Mouse (Mus musculus) heart, adult 2 months (tissue): Measurements from ENCODE around the gene Zfp993. TPM values are rescaled to one million over a fixed set of nuclear protein-coding genes. Genes with fewer than 3 reads are reported as not detected.
"Not testable (repeated sequence)": the region's sequence is repeated elsewhere in the genome, so short reads cannot be mapped to it uniquely, and the experiment has no call there.

Experiments
- DNase-seq, 2 experiments: peaks; one replicate each; pipeline ENCODE4 v3.0.0; 2021
- H3K27ac ChIP-seq: fragments of 200-600 bp; 2 replicates; pipeline ENCODE4 v1.8.1; 2022
- H3K27me3 ChIP-seq: fragments of 200-500 bp; 2 replicates; pipeline ENCODE4 v1.6.1; 2012; ENCODE audit warnings: mild to moderate bottlenecking, low read length, inconsistent platforms, mixed read lengths; ENCODE audit not compliant: control insufficient read depth, insufficient read depth
- H3K36me3 ChIP-seq: fragments of 200-500 bp; 2 replicates; pipeline ENCODE4 v1.6.1; 2012; ENCODE audit warnings: low read length, inconsistent platforms; ENCODE audit not compliant: control insufficient read depth, insufficient read depth
- H3K4me1 ChIP-seq: fragments of 200-500 bp; 2 replicates; pipeline ENCODE4 v1.6.1; 2011; ENCODE audit warnings: low read length; ENCODE audit not compliant: control insufficient read depth, insufficient read depth
- H3K4me3 ChIP-seq: fragments of 200-600 bp; 2 replicates; pipeline ENCODE4 v1.8.1; 2022
- H3K79me2 ChIP-seq: fragments of 200-500 bp; replicated peaks from 2 replicates; pipeline ENCODE4 v1.6.1; 2012; ENCODE audit warnings: mild to moderate bottlenecking, inconsistent platforms, low read length, moderate library complexity, mixed read lengths; ENCODE audit not compliant: control insufficient read depth, insufficient read depth
- H3K9ac ChIP-seq: fragments of 200-500 bp; 2 replicates; pipeline ENCODE4 v1.6.1; 2012; ENCODE audit warnings: low read depth, mild to moderate bottlenecking, control low read depth, inconsistent platforms, low read length, mixed read lengths
- WGBS: fragments of 180-500 bp; shearing (Covaris S2); methylation state at CpG from one replicate; pipeline ENCODE4 v1.1.7; 2018; 5-methylcytosine and 5-hydroxymethylcytosine counted together
- intact Hi-C: fragments of 180-260 bp; cut with DNase I; formaldehyde crosslinking; loops from one replicate; pipeline ENCODE4 v1.15.1; 2025
- long read RNA-seq: library from polyadenylated mRNA; stranded (forward); transcript quantifications from one replicate; pipeline ENCODE4 v2.0.0, GENCODE M21; 2021
- polyA plus RNA-seq: library from polyadenylated mRNA; depleted of rRNA; stranded (reverse); fragments of >200 nt; gene quantifications from 2 replicates; pipeline ENCODE4 v1.2.3, GENCODE M21; 2012; rRNA removed
- total RNA-seq, 2 experiments: library from RNA; stranded (reverse); gene quantifications; 2 replicates each; pipeline ENCODE4 v1.2.3; 2021

Zfp993 gene
- 1 to 10 TPM; 5.5 to 7.0 TPM for total RNA-seq
- 1.2 and 5.3 TPM in 2 replicates for polyA plus RNA-seq
- long read RNA-seq, partial matches to known transcripts = 0 of 1 reads
- long read RNA-seq, other reads (novel, unspliced or antisense) = 1 of 1 reads

GRCm38 (mm10) chr4:146610774-146611400 is at the start of gene Zfp993:
Gene Zfp993 (plus strand): TSS chr4:146610961.
- intact Hi-C loops, DNase-seq, H3K27me3 ChIP-seq, H3K4me1 ChIP-seq, H3K9ac ChIP-seq, H3K79me2 ChIP-seq, H3K27ac ChIP-seq, H3K36me3 ChIP-seq, H3K4me3 ChIP-seq: not testable (repeated sequence)
- WGBS = no CpG with 5 or more reads among the region's 14 CpGs

DNA sequence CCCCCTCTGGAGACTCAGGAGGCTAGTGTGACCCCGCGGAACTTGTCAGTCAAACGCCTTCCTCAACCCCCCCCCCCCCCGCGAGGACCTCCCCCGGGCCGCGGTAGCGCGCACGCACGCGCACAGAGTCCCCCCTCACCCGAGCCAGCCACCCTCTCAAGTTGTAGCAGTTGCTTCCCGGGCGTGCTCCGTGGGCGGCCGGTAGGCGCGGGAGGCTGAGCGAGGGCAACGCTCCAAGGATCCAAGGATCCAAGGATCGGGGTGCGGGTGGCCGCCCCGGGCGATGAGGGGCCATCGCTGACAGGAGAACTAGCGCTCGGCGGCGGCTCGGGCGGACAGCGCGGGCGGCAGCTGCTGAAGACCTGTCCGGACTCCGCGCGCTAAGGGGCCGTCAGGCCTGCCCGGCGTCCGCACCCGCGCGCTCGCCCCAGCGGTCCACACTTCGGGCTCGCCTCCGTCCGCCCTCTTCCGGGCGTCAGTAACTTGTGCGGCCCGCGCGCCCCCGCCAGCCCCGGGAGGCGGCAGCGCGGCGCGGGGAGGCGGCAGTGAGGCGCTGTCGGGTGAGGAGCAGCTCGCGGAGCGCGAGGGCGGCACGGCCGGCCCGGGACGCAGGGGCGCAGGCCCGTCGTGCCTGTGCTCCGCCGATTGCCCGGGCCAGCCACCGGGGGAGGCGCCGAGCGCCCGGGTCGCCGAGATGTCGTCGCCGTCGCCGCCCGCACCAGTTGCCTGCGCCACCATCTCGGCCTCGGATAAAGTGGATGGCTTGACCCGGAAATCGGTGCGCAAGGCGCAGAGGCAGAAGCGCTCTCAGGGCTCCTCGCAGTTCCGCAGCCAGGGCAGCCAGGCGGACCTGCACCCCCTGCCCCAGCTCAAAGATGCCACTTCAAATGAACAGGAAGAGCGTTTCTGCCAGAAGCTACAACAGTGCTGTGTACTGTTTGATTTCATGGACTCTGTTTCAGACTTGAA is 30.6 kb upstream of the Zfp993 start:
- H3K4me3 ChIP-seq, H3K9ac ChIP-seq, intact Hi-C loops, DNase-seq, H3K27ac ChIP-seq, H3K27me3 ChIP-seq, H3K36me3 ChIP-seq, H3K79me2 ChIP-seq, H3K4me1 ChIP-seq: not testable (repeated sequence)
- WGBS = 0% methylated on average over 10 of the region's 111 CpGs

- H3K9ac ChIP-seq, H3K4me1 ChIP-seq, H3K36me3 ChIP-seq, H3K27me3 ChIP-seq, H3K27ac ChIP-seq, intact Hi-C loops, H3K79me2 ChIP-seq, H3K4me3 ChIP-seq, DNase-seq: not testable (repeated sequence)
- WGBS = 6% methylated on average over 30 of the region's 53 CpGs
Measured at GRCm38 (mm10) chr4:146603578-146604399, 7.0 kb upstream of the Zfp993 start.

- DNase-seq, H3K27me3 ChIP-seq, H3K9ac ChIP-seq, H3K79me2 ChIP-seq, H3K36me3 ChIP-seq, intact Hi-C loops, H3K4me3 ChIP-seq, H3K4me1 ChIP-seq, H3K27ac ChIP-seq: not testable (repeated sequence)
- WGBS = no CpG with 5 or more reads among the region's 4 CpGs
Measured at GRCm38 (mm10) chr4:146644367-146644766, 33.6 kb downstream of the Zfp993 start.

DNA sequence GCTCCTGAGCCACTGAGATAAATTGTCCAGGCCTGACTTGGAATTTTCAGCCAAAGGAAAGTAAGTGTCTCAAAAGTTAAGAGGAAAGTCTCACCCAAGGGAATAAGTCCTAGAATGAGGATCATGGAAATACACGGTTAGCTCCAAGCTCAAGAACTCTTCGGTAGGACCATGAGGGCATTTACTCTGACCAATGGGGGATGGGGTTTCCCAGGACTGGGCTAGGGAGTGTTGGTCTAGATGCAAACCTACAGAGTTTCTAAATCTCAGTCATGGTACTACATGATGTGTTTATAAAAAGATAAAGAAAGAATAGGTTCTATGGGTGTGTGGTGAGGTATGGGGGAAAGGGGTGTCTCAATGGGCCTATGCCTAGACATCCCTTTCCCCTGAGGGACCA is 38.9 kb downstream of the Zfp993 start:
- WGBS = no CpG with 5 or more reads among the region's 2 CpGs
- H3K4me1 ChIP-seq, H3K79me2 ChIP-seq, H3K9ac ChIP-seq, H3K4me3 ChIP-seq, H3K27ac ChIP-seq, intact Hi-C loops, DNase-seq, H3K27me3 ChIP-seq, H3K36me3 ChIP-seq: not testable (repeated sequence)

- WGBS = 53% methylated on average over 2 of the region's 4 CpGs
- H3K9ac ChIP-seq, DNase-seq, H3K27ac ChIP-seq, H3K4me3 ChIP-seq, H3K79me2 ChIP-seq, H3K27me3 ChIP-seq, intact Hi-C loops, H3K4me1 ChIP-seq, H3K36me3 ChIP-seq: not testable (repeated sequence)
Measured at GRCm38 (mm10) chr4:146650115-146650514, 39.4 kb downstream of the Zfp993 start.

- H3K4me3 ChIP-seq, H3K79me2 ChIP-seq, H3K27ac ChIP-seq, H3K4me1 ChIP-seq, H3K27me3 ChIP-seq, H3K9ac ChIP-seq, intact Hi-C loops, H3K36me3 ChIP-seq, DNase-seq: not testable (repeated sequence)
- WGBS = 70% methylated on average over 1 of the region's 5 CpGs
Measured at GRCm38 (mm10) chr4:146650639-146651038, 39.9 kb downstream of the Zfp993 start.
